Mouse (Mus musculus) liver, embryonic 12.5 days (tissue): Measurements from ENCODE around the gene Zfp385b. TPM values are rescaled to one million over a fixed set of nuclear protein-coding genes. Genes with fewer than 3 reads are reported as not detected.

Experiments
- ATAC-seq: fragments of 200-750 bp; cut with Nextera tagmentation; 2 replicates; pipeline ENCODE4 v1.8.0; 2017; ENCODE audit warnings: moderate number of reproducible peaks, mild to moderate bottlenecking, moderate library complexity
- H3K27ac ChIP-seq: fragments of 300-500 bp; sonication (generic); 2 replicates; pipeline ENCODE4 v1.5.1; 2016; ENCODE audit warnings: mild to moderate bottlenecking
- H3K27me3 ChIP-seq: fragments of 300-500 bp; sonication (generic); replicated peaks from 2 replicates; pipeline ENCODE4 v1.6.1; 2016; ENCODE audit warnings: mild to moderate bottlenecking, moderate library complexity
- H3K36me3 ChIP-seq: fragments of 300-500 bp; sonication (generic); 2 replicates; pipeline ENCODE4 v1.6.1; 2016; ENCODE audit warnings: mild to moderate bottlenecking, moderate library complexity
- H3K4me1 ChIP-seq: fragments of 300-500 bp; sonication (generic); 2 replicates; pipeline ENCODE4 v1.6.1; 2016
- H3K4me2 ChIP-seq: fragments of 300-500 bp; sonication (generic); 2 replicates; pipeline ENCODE4 v1.6.1; 2016; ENCODE audit warnings: mild to moderate bottlenecking, moderate library complexity
- H3K4me3 ChIP-seq: fragments of 300-500 bp; sonication (generic); 2 replicates; pipeline ENCODE4 v1.5.1; 2016; ENCODE audit warnings: mild to moderate bottlenecking, moderate library complexity
- H3K9ac ChIP-seq: fragments of 300-500 bp; sonication (generic); 2 replicates; pipeline ENCODE4 v1.6.1; 2016; ENCODE audit warnings: mild to moderate bottlenecking, moderate library complexity
- H3K9me3 ChIP-seq: fragments of 300-500 bp; sonication (generic); replicated peaks from 2 replicates; pipeline ENCODE4 v1.6.1; 2016; ENCODE audit warnings: mild to moderate bottlenecking, moderate library complexity
- WGBS: fragments of 180-500 bp; shearing (Covaris S2); methylation state at CpG from one replicate; pipeline ENCODE4 v1.1.7; 2016; ENCODE audit not compliant: insufficient replicate concordance; 5-methylcytosine and 5-hydroxymethylcytosine counted together
- polyA plus RNA-seq: library from polyadenylated mRNA; unstranded; fragments of >200 nt; fragmentation: Nextera tagmentation; extraction: Ambion mirVana; gene quantifications from 2 replicates; pipeline ENCODE4 v1.2.1, GENCODE M21; 2016

The Zfp385b gene
- polyA plus RNA-seq, 1 experiment from 2014 or later = 2.3 TPM

DNA sequence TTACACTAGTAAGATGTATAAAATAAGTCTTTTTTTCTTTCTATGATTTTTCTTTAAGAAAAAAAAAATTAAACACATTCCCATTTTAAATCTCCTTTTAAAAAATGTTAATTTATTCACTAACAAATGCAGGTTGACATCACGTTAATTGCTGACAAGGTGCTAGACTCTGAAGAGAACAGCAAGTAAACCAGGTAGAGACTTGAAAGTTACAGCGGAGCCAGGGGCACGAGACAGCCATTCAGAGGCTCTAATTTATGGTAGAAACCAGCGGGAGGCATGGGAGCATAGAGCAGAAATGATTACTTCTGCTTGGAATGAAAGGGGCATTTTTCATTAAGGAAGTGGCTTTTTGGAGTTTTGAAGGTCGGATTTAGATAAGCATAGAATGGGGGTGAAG, 401.4 kb downstream of the Zfp385b start:
- no peaks in the 10 kb centered on the region for H3K36me3 ChIP-seq

DNA sequence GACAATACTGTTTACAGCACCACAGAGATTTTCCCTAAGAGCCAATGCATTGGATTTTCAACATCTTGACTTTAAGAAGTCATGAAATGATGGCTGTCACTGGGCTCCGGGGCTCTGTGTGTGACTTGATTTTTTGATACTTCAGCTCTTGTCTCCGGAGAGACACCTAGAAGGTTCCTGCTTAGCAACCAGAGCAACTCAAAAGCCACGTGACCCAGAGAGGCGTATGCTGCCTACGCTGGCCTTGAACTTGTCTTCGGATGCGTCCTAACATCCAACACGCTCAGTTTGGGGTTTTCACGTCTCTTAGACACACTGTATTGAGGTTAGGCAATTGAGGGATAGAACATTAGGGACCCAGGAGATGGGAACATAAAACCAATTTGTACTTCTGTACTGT, 407.3 kb downstream of the Zfp385b start:
- H3K4me3 ChIP-seq = no peak overlapping the region
- no peak overlapping the region for H3K4me2 ChIP-seq
- no peak overlapping the region for H3K27ac ChIP-seq
- H3K36me3 ChIP-seq = no peaks in the 10 kb centered on the region
- 80% methylated on average over 9 of the region's 9 CpGs for WGBS
- H3K4me1 ChIP-seq = no peaks in the 10 kb centered on the region
- no peaks in the 10 kb centered on the region for H3K27me3 ChIP-seq
- H3K9ac ChIP-seq = no peak overlapping the region
- H3K9me3 ChIP-seq = no peaks in the 10 kb centered on the region
- ATAC-seq = no peak

More for the DNA sequence above, 401.4 kb downstream of the Zfp385b start:
- Histone ChIP-seq H3K9me3 (no peaks in the 10 kb centered on the region), H3K27me3 (no peaks in the 10 kb centered on the region), H3K4me1 (no peaks in the 10 kb centered on the region), H3K27ac (no peak overlapping the region), H3K4me3 (no peak overlapping the region), H3K9ac (no peak overlapping the region), H3K4me2 (no peak overlapping the region)
- no peak for ATAC-seq
- WGBS = 54% methylated on average over 5 of the region's 5 CpGs

DNA sequence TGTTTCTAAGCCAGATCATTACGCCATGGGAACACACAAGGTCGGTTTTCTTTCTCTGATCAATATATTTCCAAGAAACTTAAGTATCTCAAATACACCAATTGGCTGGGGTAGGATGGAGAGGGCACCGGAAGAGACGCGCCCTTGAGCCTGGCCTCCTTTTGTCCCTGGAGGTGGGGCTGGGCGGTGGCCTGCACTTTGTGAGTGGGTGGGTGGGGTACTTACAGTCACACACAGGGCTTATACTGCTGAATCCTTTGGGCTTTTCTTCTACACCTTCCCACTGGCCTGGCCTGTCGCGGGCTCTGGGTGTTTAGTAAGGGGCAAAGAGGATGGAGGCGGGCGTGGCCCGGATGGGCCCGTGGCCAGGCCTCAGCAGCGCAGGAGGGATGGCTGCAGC, 407.8 kb downstream of the Zfp385b start:
- H3K9ac ChIP-seq = no peak overlapping the region
- ATAC-seq = no peak
- 64% methylated on average over 13 of the region's 13 CpGs for WGBS
- no peaks in the 10 kb centered on the region for H3K9me3 ChIP-seq
- no peaks in the 10 kb centered on the region for H3K36me3 ChIP-seq
- H3K27ac ChIP-seq = no peak overlapping the region
- H3K4me1 ChIP-seq = no peaks in the 10 kb centered on the region
- H3K4me3 ChIP-seq = no peak overlapping the region
- no peaks in the 10 kb centered on the region for H3K27me3 ChIP-seq
- H3K4me2 ChIP-seq = no peak overlapping the region

DNA sequence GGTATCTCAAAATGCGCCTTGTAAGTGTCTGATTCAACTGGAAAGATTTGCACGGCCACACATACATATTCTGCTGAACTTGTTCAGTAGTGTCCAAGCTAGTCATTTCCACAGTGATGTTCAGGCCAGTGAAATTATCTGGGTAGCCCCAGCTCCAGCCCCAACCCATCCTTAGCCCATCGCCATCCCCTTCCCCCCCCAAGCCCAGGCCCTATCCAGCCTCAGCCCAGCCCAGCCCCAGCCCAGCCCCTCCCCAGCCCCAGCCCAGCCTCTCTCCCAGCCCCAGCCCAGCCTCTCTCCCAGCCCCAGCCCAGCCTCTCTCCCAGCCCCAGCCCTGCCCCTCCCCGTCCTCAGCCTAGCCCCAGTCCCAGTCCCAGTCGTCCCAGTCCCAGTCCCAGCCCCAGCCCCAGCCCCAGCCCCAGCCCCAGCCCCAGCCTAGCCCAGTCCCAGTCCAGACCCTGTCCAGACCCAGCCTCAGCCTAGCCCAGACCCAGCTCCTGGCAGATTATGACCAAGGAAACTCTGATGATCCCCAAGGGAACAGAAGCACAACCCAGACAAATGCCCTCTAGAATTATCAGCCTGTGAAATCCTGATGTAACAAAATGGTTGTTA, 409.8 kb downstream of the Zfp385b start:
- Histone ChIP-seq H3K36me3 (no peaks in the 10 kb centered on the region), H3K4me1 (no peaks in the 10 kb centered on the region), H3K9me3 (no peaks in the 10 kb centered on the region), H3K27ac (no peak overlapping the region), H3K4me3 (no peak overlapping the region), H3K9ac (no peak overlapping the region), H3K27me3 (no peaks in the 10 kb centered on the region), H3K4me2 (no peak overlapping the region)
- WGBS = 36% methylated on average over 5 of the region's 5 CpGs
- 0 out of 2 replicates have a peak, but pooled peaks have one; percentile 35 for ATAC-seq

DNA sequence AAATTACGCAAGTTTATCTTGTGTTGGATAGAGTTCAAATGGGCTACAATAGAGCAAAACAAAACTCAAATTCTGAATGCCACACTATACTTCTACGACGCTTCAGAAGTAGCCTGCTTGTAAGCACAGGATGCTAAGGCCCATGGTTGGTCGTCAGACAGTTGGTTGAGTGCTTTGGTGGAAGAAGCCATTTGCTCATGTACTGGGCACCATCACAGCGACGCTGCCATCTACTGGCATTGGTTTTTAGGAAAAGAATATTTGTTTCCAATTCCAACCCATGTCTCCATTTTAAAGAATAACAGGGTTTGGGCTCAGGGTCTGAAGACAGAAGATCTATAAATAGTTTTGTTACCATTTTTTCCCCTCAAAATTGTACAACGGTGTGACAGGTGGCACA, 410.5 kb downstream of the Zfp385b start:
- no peak overlapping the region for H3K27ac ChIP-seq
- no peaks in the 10 kb centered on the region for H3K36me3 ChIP-seq
- H3K9me3 ChIP-seq = no peaks in the 10 kb centered on the region
- no peak overlapping the region for H3K4me3 ChIP-seq
- no peaks in the 10 kb centered on the region for H3K27me3 ChIP-seq
- H3K4me1 ChIP-seq = no peaks in the 10 kb centered on the region
- no peak overlapping the region for H3K9ac ChIP-seq
- 54% methylated on average over 7 of the region's 7 CpGs for WGBS
- no peak for ATAC-seq
- H3K4me2 ChIP-seq = no peak overlapping the region

DNA sequence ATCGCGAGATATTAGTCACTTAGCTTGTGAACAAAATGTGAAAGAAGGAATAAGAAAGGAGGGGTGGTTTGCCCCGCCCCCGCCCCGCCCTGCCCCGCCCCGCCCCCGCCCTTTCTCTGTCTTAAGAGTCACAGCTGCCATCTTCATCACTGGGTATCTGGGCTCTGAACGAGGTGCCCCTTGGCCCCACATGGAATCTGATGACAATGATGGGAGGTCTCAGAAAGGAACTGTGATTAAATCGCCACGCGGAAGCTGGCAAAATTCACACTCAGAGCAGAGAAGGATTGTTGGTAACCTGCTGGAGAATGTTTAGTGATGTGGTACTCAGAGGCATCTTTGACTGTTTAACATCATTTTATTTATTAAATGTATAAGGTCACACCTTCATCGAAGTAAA, 417.1 kb downstream of the Zfp385b start:
- H3K27me3 ChIP-seq = peaks cover 17% of the 10 kb centered on the region
- ATAC-seq = no peak
- 16% methylated on average over 13 of the region's 13 CpGs for WGBS
- no peak overlapping the region for H3K27ac ChIP-seq
- H3K4me3 ChIP-seq = 0 out of 2 replicates have a peak overlapping the region, but pooled peaks have one; percentile 10
- H3K9ac ChIP-seq = no peak overlapping the region
- H3K36me3 ChIP-seq = no peaks in the 10 kb centered on the region
- H3K9me3 ChIP-seq = no peaks in the 10 kb centered on the region
- H3K4me1 ChIP-seq = peaks cover 6% of the 10 kb centered on the region; the same call in 1 of the 2 replicates
- peak overlapping the region; percentile 40 for H3K4me2 ChIP-seq

DNA sequence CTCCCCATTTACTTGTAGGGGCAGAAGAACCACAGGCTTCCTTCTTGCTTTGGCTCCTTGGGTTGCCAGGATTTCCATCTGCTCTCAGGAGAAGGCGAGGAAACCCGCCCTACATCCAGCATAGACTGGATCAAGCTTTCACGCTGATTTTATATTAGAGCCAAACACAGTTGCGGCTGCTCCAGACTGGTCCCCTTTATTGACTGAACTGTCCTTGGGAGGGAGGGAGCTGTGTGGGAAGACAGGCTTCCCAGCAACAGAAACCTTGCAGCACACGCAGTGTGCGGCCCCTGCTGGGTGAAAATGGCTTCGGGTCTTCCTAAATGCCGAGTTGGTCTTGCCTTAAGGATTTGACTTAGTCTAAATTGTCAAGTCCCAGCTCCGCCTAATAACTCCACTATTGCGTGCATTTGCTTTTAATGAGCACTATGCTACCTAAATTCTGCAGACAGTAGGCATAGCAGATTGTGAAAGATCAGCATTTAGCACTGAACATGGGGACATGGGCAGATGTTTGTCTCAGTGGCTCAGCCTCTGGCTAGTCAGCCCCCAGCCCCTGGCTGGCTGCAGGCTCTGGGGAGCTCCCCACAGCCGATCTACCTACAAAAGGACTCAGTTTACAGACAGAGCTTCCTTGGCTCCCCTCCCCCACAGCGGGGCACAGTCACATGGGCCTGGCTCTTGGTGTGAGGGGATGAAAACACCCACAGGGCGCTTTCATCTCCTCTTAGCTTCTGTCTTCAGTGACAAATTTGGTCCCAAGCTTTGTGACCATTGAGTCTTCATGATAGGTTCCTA, 417.8 kb downstream of the Zfp385b start:
- Histone ChIP-seq H3K4me2 (peak overlapping the region; percentile 40), H3K4me1 (peaks cover 6% of the 10 kb centered on the region; the same call in 1 of the 2 replicates), H3K9me3 (no peaks in the 10 kb centered on the region), H3K27me3 (peaks cover 17% of the 10 kb centered on the region), H3K9ac (no peak overlapping the region), H3K4me3 (0 out of 2 replicates have a peak overlapping the region, but pooled peaks have one; percentile 10), H3K36me3 (no peaks in the 10 kb centered on the region), H3K27ac (no peak overlapping the region)
- 9% methylated on average over 13 of the region's 13 CpGs for WGBS
- ATAC-seq = no peak

DNA sequence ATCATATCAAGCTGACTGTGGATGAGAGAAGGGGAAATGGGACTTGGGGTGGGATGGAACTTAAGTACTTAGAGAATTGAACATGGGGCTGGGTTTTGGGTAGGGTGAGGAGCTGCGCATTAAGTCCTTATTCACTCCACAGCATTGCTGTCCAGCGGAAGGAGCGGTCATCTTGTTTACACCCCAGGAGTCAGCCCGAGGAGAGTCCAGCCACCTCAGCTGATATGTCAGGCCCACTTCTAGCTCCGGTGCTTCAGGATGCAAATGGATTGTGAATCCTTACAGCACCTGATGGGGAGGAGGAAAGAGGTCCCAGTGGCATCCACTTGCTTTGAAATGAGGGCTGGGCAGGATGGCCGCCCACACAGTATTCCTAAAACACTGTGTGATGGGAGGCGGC, 425.6 kb downstream of the Zfp385b start:
- Histone ChIP-seq H3K9ac (no peak overlapping the region), H3K36me3 (no peaks in the 10 kb centered on the region), H3K27me3 (no peaks in the 10 kb centered on the region), H3K4me1 (no peaks in the 10 kb centered on the region), H3K4me3 (no peak overlapping the region), H3K27ac (no peak overlapping the region), H3K9me3 (no peaks in the 10 kb centered on the region), H3K4me2 (no peak overlapping the region)
- ATAC-seq = no peak
- 70% methylated on average over 7 of the region's 7 CpGs for WGBS

DNA sequence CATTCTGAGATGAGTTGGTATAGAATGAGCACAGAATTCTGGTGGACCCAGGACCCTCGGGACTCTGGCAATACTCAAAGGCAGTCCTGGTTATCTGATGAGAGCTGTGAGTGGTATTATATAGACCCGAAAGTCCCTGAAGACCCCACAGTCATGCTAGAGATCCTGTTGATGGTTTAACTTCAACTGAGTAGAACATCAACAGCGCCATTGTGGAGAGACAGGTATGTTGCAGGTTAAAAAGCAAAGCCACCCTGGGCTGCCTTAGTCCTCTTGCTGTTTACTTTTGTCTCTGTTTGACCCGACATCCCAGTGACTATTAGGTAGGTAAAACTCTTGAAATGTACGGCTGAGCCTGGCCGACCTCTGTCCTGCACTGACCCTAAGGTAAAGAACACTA, 431.3 kb downstream of the Zfp385b start:
- no peaks in the 10 kb centered on the region for H3K36me3 ChIP-seq
- no peaks in the 10 kb centered on the region for H3K4me1 ChIP-seq
- ATAC-seq = no peak
- WGBS = 62% methylated on average over 6 of the region's 6 CpGs
- H3K4me3 ChIP-seq = no peak overlapping the region
- H3K9ac ChIP-seq = no peak overlapping the region
- H3K4me2 ChIP-seq = no peak overlapping the region
- H3K27me3 ChIP-seq = no peaks in the 10 kb centered on the region
- H3K9me3 ChIP-seq = no peaks in the 10 kb centered on the region
- no peak overlapping the region for H3K27ac ChIP-seq

DNA sequence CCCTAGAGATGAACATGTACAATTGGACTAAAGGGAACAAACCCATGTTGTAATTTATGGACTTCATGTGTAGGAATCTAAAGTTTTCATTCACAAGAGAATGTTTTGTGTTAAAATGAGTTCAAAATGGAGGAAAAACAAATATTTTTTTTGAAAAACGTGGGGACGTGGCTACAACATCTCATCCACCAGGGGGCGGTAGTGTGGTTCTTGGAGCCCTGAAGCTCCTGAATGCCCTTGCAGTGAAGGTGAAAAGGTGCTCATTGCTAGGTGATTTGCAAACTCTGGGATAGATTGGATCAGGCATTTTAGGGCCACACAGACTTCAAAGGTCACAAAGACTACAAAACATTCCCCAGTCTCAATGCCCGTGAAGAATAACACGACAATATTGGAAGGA, 432.9 kb downstream of the Zfp385b start:
- H3K27ac ChIP-seq = no peak overlapping the region
- H3K27me3 ChIP-seq = no peaks in the 10 kb centered on the region
- H3K9ac ChIP-seq = no peak overlapping the region
- no peak overlapping the region for H3K4me2 ChIP-seq
- H3K4me1 ChIP-seq = no peaks in the 10 kb centered on the region
- H3K4me3 ChIP-seq = no peak overlapping the region
- 26% methylated on average over 5 of the region's 5 CpGs for WGBS
- H3K36me3 ChIP-seq = no peaks in the 10 kb centered on the region
- no peak for ATAC-seq
- no peaks in the 10 kb centered on the region for H3K9me3 ChIP-seq

DNA sequence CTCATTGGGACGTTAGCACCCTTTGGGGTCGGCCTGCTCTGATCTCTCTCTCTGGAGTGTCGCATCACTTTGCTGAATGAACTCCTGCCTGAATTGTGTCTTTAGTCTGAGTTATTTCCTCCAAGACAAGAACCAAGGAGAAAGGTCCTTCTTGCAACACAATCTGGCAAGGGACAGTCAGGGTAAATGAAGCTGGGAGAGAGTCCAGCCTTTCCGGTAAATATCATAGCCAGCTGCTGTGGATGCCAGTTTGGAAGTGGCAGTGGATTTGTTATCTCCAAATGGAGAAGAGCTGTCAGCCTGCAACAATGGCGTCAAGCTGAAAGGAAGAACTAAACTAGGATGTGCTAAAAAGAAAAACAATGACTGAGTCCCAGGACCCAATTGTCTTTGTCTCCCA, 436.7 kb downstream of the Zfp385b start:
- no peaks in the 10 kb centered on the region for H3K36me3 ChIP-seq
- H3K27ac ChIP-seq = no peak overlapping the region
- no peaks in the 10 kb centered on the region for H3K27me3 ChIP-seq
- H3K9ac ChIP-seq = no peak overlapping the region
- ATAC-seq = no peak
- WGBS = 58% methylated on average over 5 of the region's 5 CpGs
- no peaks in the 10 kb centered on the region for H3K9me3 ChIP-seq
- H3K4me2 ChIP-seq = no peak overlapping the region
- no peaks in the 10 kb centered on the region for H3K4me1 ChIP-seq
- H3K4me3 ChIP-seq = no peak overlapping the region

DNA sequence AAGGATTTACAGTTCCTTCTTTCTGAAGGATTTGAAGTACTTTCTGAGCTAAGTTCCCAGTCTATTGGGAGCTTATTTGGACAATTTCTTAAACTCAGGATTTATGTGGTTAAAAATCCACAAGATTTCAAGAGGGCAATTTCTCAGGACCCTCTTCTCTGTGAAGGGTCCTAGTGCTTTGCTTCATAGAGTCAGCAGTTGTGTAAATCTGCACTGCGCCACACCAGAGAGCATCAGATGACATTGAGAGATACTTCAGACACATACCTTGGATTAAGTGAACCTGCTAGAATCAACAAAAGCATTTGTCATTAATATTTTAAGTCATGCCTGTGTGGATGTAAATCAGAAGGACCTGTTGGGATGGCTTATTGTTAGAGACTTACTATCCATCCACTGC, 439.5 kb downstream of the Zfp385b start:
- Histone ChIP-seq H3K27me3 (no peaks in the 10 kb centered on the region), H3K4me2 (no peak overlapping the region), H3K4me3 (no peak overlapping the region), H3K9me3 (no peaks in the 10 kb centered on the region), H3K36me3 (no peaks in the 10 kb centered on the region), H3K4me1 (no peaks in the 10 kb centered on the region), H3K9ac (no peak overlapping the region), H3K27ac (no peak overlapping the region)
- 85% methylated on average over 1 of the region's 1 CpGs for WGBS
- no peak for ATAC-seq
